Mouse (Mus musculus) c-Kit-negative CD71-positive TER-119-positive erythroid progenitor cells, embryonic 14.5 days (primary cell): ENCODE results near the gene Vasn.

Source experiments
- DNase-seq: peaks from one replicate; pipeline ENCODE4 v3.0.0-alpha.2; 2013; ENCODE audit warnings: low read depth, low spot score

Gene Vasn

DNA sequence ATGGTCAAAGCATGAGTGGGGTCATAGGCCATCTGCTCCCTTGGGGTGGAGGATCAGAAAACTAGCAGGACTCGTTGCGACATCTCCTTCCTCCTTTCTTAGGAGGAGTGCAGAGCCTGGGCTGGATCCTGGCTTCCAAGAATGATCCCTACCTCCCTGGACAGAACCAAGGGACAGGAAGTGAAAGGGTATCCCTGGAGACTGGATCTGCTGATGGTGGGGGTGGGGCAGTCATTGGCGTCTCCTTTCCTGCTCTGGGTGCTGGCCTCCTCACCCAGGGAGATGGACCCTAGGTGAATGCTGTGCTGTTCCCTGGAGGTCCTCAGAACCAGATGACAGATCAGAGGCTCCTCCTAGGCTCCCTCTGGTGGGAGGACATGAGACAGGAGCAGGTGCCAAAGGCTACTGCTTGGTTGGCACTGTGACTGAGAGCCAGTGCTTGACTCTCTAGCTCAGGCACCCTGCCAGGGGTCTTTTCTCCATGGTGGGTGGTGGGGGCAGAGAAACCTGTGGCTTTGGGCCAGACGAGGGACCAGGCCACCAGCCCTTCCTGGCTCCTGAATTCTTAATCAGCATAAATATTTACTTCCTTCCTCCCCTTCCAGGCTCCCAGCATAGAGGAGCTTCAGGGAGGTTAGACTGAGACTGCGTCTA is 33.2 kb upstream of the Vasn start:
- no peak for DNase-seq

DNA sequence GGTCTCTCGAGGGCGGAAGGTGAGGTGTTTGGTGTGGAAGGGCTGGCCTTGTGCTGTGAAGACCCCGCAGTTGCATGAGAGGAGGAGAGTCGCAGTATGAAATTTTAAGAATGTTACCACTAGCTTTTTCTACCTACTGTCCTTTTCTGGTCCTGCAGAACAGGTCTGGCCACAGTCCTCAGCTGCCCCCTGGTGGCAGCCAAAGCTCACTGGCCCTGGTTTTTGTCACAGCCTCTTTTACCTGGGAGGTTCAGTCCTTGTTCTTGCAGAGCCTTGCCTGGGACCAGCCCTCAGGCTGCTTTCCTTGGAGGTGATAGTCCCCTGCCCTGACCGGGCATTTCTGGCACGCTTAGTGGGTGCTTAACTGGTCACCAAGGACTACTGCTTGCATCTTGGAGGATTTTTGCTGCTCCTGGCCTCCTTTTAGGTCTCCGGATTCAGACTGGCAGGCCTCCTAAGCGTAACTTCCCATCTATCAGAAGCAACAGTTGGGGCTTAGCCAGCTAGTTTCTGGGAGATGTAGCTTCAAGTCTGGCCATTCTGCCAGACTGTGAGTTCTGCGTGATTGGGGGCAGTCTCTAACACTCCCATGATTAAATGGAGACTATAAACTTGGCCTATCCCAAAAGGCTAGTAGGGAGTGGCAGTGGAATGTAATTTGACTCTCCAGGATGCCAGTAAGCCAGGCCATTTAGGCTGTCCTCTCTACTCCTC is 31.8 kb upstream of the Vasn start:
- peak; percentile 50 for DNase-seq

DNA sequence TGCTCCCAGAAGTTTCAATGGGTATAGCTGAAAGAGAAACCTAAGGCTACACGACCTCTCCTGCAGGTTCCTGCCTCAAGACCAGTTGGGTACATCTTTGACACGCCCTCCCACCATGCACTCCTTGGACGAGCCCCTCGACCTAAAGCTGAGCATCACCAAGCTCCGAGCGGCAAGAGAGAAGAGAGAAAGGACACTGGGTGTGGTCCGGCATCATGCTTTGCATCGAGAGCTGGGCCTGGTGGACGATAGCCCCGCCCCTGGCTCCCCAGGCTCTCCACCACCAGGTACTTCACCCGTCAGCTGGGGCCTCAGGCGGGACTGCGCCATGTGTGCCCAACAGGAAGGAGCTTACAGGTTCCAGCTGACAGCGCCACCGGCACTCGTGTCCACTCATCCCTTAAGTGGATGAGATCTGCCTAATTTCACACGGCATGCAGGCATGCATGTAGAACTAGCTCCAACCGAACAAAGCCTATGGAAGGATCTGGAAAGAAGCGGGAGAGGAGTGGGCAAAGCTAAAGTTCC is 31.1 kb upstream of the Vasn start:
- DNase-seq: no peak

DNA sequence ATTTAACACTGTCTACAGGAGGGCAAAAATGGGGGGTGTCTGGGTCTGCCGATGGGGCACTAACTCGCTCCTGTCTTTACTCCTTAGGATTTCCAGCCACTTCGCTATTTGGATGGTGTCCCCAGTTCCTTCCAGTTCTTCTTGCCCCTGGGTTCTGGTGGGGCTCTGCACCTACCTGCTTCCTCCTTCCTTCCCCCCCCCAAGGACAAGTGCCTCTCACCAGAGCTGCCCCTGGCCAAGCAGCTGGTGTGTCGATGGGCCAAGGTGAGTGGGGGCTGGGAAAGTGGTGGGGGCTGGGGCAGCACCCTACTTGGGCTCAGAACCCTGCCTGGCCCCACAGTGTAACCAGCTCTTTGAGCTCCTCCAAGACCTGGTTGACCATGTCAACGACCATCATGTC is 28.5 kb upstream of the Vasn start:
- DNase-seq: no peak

DNA sequence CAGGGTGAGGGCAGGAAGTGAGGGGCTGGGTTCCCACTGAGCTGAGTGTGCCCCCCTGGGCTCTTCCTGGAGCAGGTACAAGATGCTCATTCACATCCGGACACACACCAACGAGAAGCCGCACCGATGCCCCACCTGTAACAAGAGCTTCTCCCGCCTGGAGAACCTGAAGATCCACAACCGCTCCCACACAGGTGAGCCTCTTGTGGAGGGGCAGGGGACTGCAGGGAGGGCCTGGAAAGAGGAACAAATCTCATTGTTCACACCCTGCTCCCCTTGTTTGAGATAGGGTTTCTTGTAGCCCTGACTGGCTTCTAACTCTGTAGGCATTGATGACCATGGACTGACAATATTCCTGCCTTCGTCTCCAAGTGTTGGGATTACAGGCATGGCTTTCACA is 28.1 kb upstream of the Vasn start:
- no peak for DNase-seq

DNA sequence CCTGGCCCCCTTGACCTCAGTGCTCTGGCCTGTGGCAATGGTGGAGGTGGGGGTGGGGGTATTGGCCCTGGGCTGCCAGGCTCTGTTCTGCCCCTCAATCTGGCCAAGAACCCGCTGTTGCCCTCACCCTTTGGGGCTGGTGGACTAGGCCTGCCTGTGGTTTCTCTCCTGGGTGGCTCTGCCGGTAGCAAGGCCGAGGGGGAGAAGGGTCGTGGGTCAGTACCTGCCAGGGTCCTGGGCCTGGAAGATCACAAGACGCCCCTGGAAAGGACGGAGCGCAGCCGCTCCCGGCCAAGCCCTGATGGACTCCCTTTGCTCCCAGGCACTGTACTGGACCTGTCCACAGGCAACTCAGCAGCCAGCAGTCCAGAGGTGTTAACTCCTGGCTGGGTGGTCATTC is 26.0 kb upstream of the Vasn start:
- DNase-seq: no peak

DNA sequence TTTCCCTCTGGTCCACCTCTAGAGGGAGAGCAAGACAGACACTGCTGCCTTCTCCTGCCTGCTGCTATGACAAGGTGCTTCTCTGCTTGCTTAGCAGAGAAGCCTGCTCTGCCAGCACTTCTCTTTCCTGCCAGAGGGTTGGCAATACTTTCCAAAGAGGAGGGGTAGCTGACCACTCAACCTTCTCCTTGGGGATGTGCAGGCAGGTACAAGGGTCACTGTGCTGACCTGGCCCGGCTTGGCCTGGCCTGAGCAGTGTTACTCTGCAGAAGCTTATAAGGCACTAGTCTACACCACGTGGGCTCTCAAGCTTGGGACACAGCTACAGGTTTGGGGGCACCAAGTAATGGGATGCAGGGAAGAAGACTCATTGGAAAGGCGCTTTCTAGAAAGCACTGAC is 25.1 kb upstream of the Vasn start:
- DNase-seq: no peak

DNA sequence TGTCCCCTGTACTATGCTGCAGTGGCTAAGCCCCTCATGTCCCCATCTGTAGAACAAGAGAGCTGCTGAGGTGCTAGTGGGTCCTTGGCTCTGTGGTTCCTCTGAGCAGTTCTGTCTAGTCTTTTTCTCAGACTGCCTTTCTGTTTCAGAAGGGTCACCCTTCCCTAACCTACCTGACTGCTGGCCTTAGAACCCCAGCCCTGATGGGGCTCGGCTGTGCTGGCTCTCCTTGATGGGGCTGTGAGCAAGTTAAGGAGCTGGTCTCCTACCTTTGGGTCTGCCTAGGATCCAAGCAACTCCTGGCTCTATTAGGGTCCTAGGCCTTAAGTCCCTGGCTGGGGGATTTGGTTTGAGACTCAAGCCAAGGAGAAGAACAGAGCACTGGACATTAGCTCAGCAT is 24.4 kb upstream of the Vasn start:
- DNase-seq: no peak

DNA sequence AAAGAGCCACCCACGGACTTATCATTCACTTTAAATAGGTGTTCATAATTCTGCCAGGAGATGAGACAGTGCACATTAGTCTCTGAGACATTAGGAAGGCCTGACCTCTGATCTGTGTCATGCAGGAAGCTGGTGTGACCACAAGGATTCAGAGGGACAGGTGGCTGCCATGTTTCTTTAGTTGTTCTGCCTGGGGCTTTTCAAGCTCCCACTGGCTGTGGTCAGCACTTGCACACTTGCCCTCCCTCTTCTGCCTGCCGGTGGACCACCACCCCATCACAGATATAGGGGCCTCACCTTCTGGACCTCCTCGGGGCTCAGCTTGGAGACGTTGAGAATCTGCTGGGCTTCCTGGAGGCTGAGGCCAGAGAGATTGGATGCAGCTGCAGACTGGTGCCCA is 22.9 kb upstream of the Vasn start:
- DNase-seq: no peak

DNA sequence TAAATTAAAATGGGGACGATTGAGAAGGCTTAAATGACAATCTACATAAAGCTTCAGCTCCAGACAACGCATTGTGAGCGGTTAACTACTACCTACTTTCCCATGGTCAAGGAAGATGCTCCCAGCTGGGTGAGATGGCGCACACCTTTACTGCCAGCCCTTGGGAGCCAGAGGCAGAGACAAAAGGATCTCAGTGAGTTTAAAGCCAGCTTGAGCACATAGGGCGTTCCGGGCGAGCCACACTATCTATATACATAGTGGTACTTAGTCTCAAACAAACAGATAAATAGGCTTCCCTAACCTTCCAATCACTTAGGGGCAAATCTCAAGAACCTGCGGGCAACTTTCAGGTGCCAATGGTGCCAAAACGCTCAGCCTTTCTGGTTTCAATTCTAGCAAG is 15.7 kb upstream of the Vasn start:
- peak; percentile 15 for DNase-seq

DNA sequence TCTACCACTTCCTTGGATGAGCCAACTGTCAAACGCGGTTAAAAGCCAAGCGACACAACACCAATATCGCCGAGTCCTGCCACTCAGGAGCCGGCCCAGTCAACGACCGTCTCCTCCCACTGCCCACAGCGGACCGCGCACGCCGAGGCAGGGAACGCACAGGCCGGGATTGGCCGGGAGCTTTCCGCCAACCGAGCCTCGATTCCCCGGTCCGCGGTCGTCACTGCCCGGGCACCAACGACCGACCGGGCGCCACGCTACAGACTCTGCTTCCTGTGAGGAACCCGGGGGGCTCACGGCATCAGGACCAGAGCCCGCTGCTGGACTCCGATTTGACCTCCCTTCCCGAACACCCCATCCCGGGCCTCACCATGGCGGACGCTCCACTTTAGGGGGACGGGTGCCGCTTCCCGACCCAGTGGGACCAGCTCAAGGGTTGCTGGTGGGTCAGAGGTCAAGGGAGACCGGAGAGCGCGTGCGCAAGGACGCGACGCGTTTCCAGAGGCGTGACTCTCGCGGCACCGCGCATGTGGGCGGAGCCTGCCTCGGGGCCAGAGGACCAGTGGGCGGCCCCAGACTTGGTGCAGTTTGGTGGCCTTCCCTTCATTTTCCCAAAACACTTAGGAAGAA is 15.1 kb upstream of the Vasn start, which contains the start of gene Pam16:
Gene Pam16 (minus strand): TSS at position 508 of the 630 bp plus-strand sequence.
- DNase-seq: peak; percentile 80

DNA sequence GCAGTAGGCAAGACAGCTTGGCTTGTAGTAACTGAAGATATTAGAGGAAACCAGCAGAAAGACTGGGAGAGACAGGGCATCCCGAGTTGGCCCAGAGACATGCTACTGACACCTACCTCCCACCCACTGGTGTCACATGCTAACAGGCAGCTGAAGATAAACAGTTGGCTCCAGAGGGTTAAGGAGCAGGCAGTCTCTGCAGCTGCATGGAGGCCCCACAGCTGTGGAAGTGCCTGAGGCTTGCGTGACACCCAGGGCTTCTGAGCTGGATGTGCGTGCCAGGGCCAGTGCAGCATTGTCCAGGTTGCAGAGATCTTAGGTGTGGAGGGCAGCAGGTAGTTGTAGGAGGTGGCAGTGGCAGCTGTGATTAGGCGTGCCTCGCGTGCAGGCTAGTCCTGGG is 12.6 kb upstream of the Vasn start:
- no peak for DNase-seq

DNA sequence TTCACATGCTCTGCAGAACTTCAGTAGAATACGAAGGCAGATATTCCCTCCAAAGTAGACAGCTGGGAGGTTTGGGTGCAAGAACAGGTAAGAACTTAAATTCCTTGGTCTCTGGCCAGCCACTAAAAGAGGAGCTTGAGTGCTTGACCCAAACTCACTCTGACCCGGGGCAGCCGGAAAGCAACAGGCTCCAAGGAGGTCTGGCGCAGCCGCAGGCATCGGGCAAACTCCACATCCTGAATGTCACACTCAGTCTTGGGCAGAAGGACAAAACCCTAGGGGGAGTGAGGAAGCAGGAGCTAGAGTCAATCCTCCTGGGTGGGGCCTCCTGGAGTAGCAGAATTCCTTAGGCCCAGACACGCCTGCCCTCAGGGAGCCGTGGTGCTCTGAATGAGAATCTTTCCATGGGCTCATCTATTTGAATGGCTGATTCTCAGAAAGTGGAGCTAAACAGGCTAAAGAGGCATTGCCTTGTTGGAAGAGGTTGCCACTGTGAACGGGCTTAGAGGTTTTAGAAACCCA is 10.8 kb upstream of the Vasn start:
- DNase-seq: no peak

DNA sequence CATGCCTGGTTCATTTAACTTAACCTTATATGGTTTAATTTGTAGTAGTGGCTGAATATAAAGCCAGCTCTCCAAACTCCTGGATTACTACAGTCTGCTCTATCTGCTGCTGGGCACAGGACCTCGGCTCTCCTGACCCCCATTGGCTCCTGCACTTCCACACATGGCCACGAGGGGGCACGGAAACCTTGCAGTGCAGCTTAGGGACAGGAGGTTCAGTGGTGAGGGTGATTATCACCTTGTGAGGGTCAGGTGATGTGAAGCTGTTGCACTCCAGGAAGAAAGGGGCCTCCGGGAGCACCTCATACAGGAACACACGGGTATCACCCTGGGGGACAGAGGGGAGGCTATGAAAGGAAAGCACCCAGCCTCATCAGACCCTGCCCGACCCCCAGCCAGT is 9.8 kb upstream of the Vasn start:
- peak; percentile 57 for DNase-seq

DNA sequence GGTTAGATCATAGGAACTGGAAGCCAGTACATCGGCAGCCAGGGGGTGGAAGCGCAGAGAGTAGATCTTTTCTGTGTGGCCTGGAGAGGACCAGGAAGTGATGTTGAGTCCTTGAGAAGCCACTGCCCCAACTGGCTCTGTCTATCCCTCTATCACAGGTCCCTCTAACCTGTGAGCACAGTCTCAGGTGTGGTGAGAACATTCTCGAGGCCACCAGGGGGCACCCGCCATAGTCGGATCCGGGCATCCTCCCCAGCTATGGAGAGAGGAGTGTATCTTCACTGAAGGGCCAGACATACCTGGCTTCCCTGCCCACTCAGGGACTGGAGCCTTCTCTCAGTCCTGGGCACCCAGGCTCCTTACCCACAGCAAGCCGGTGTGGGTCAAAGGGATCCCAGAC is 7.7 kb upstream of the Vasn start:
- DNase-seq: no peak

DNA sequence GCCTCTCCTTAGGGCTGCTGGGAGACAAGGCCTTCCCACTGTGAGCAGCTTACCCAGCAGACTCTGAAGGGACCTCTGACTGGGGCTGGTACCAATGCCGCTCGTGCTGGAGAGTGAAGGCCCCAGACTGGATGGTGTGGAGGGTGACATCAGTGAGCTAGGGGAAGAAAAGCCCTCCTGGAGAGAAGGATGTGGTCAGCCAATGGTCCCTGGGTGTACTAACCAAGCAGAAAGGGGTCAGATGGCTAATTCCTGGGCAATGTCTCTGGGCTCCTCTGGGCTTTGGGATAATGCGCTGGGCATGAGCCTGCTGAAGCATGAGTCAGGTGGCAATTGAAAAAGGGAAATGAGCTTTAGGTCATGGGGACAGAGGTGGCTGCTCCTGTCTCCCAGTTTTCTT is 6.1 kb upstream of the Vasn start:
- no peak for DNase-seq

DNA sequence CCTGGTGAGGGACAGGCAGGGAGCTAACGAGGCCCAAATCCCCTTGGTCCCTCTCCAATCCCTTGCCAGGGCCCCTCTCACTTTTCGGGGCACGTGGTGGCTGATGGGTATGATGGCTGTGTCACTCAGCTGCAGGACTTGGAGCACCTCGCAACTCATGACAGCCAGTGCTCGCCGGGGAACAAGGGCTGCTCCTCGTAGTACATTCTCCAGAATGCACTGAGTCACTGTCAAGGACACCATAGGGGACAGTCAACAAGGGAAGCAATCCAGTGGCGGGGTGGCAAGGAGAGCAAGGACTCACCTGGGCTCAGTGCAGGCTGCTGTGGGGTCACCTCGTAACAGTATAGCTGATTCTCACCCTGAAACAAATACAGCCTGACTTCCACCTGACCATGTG is 5.1 kb upstream of the Vasn start:
- DNase-seq: no peak

DNA sequence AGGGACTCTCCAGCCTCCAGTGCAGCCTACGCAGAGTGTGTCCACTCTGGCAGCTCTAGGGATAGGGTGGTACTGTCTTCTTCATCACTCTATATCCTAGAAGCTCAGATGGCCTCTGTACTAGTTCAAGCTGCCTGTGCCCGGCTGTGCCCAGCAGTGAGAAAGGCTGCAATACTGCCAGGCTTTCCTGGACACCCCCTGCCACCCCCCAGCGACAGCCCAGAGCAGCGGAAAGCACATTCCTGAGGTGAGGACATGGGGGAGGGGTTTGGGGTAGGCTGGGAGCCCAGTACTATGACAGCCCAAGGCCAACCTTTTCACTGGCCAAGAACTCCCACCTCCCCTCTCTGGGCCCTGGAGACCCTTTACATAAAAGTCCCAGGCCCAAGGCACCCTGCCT is 4.0 kb upstream of the Vasn start:
- DNase-seq: no peak

DNA sequence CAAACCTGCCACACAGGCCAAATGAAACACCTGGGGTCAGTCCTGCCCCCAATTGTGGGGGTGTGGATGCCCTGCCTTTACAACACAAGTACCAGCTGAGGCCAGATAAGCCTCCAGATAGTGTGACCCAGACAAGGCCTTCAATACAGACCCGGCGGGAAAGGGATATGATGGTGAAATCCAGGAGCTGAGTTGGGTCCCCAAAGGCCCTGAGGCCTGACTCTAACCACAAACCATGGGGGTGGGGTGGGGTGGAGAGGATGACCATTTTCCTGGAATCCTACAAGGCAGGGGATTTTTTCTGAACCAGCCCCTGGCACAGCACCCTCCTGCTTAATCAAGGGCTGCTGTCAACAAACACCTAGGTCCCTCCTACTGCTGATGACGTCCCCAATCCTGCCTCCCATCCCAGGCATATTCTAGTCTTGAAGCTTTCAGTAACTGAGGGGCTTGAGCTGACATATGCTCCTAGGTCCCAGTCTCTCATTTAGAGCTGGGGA is 800 bp upstream of the Vasn start:
- no peak for DNase-seq

DNA sequence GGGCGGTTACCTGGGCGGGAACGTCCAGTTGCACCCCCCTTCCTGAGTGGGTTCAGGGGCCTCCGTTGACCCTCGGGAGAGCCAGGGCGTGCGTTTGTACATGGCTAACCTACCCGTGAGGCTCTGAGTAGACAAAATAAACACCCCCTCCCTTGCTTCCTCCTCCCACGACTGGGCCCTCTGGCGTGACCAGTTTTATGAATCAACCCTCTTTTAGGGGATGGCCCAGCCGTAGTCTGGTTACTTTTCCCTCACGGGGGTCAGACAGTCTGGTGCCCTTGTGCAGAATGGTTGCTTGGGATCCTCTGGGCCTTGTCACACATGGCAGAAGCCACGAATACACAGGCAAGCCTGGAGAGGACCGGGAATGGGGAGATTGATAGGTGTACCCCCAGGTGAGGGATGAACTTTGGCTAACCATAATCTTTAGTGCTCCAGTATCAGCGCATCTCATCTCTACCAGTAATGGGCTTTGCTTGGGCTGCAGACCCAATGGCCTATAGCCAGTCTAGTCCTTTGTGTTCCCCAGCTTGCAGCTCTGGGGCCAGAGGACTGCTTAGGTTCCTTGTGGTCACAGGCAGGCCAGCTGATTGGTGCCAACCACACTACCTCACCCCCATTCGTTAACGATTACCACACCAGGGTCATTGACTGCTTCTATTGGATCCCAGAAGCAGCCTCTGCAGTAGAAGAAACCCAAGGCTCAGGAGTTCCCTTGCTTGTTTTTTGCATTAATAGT is 695 bp downstream of the Vasn start:
- no peak for DNase-seq

DNA sequence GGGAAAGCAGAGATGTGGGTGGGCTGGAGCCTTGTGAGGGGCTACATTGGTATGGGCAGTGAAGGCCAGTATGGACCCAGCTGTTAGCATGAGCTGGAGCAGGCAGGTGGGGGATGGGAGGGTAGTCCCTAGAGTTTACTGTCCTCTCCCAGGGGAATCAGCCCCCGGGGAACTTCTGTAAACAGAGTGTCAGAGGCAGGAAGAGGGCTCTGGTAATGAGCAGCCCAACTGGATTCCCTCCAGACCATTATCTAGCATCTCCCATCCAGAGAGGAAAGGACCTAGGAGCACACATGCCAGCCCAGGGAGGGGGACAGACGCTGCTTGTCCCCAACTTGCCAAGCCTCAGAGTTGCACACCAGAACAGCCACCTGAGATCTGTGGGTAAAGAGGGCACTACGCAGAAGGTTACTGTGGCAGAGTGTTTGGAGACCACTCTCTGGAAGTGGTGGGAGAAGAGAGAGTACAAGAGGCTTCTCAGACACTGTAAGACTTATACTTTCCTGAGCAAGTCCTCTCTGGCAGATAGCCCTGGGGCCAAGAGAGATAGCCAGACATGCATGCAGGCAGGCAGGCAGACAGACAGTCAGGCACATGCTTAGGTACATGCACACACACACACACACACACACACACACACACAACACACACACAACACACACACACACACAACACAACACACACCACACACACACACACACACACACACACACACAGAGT is 1.5 kb downstream of the Vasn start:
- DNase-seq: no peak
